Mouse (Mus musculus): ENCODE results near the gene Arhgef28.

Gene Arhgef28

DNA sequence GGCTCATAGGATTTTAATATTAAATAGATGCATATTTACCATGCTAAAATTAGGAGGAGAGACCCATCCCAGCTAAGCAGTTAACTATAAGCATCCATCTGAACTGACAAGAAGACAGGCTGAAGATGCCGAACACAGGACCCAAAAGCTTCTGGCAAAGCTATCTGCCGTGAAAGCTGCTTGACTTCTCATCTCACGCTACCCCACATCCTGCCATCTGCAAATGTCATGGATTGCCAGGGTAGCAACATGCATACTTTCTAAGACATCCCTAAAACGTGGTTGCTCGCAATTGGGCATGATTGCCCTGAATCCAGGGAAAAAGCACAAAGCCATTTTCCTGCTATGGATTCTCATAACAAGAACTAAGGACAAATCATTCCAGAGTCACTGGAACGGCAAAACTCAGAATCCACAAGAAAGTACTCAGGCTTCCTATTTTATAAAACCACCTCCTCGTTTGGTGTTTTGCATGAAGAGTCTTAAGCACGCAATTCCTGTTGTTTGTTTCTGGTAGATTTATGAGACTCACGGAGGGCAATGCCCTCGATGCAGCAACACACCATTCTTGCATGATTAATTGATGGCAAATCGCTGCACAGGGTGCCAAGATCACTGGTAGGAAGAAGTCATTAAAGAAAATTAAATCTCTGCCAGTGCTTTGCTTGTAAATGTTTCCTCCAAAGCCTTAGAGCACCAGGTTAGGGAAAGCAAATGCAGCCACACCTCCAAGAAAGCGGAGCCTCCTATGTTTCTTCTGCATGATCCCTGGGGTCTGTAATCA lies 287.9 kb downstream of the Arhgef28 start:
- DNase-seq (ENCODE audit: low spot score in 2 of 2), result no peak

GRCm38 (mm10) chr13:97911013-97911412 lies 295.2 kb downstream of the Arhgef28 start:
- DNase-seq (ENCODE audit: low spot score in 2 of 2), result no peak

- DNase-seq (ENCODE audit: low spot score in 2 of 2), result no peak
Observed at GRCm38 (mm10) chr13:97902821-97903220, 303.4 kb downstream of the Arhgef28 start.

DNA sequence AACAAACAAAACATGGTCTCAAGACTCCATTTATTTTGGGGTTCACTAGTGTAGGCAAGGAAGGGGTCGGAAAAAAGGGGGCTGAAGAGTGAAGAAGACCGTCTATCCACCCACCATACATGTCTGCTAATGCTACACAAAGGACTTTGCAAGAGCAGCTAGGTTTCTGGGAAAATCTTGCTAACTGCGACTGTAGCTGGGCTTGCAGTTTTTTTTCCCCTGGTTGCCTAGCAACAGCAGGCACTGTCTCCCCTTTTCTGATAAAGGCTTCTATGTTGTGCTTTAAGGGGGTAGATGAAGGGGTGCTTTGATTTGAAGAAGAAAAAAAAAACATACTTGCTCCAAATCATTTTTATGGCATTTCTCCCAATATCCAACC lies 305.9 kb downstream of the Arhgef28 start:
- DNase-seq (ENCODE audit: low spot score in 2 of 2), result peak in 1 of 2 experiments; percentile 30

GRCm38 (mm10) chr13:97899604-97900379 lies 306.4 kb downstream of the Arhgef28 start:
- DNase-seq (ENCODE audit: low spot score in 2 of 2), result no peak

- no peak for DNase-seq (ENCODE audit: low spot score in 2 of 2)
Observed at GRCm38 (mm10) chr13:97898590-97898989, 307.6 kb downstream of the Arhgef28 start.

GRCm38 (mm10) chr13:97893031-97893825 lies 313.0 kb downstream of the Arhgef28 start:
- no peak for DNase-seq (ENCODE audit: low spot score in 2 of 2)

GRCm38 (mm10) chr13:97892089-97892884 lies 314.0 kb downstream of the Arhgef28 start:
- DNase-seq (ENCODE audit: low spot score in 2 of 2), result no peak

DNA sequence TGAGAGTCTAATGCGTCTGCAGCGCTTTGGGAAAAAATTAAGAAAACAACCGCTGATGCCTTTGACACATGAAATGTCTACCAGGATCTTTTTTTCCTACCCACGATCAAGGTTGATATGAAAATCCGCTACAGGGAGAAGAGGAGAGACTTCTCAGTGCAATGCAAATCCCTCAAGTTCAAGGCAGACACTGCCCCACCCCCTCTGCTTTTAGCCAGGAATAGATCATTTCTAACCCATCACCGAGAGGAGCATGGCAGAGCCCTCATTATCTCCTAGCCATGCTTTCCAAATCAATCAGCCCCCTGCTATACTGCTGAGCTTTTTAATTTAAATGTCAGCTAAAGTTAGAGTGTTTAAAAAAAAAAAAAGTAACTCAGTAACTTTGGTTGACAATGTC lies 318.2 kb downstream of the Arhgef28 start:
- no peak for DNase-seq (ENCODE audit: low spot score in 2 of 2)

GRCm38 (mm10) chr13:97887558-97887957 lies 318.7 kb downstream of the Arhgef28 start:
- DNase-seq (ENCODE audit: low spot score in 2 of 2), result no peak

- DNase-seq (ENCODE audit: low spot score in 2 of 2), result no peak
Observed at GRCm38 (mm10) chr13:97883629-97884028, 322.6 kb downstream of the Arhgef28 start.

DNA sequence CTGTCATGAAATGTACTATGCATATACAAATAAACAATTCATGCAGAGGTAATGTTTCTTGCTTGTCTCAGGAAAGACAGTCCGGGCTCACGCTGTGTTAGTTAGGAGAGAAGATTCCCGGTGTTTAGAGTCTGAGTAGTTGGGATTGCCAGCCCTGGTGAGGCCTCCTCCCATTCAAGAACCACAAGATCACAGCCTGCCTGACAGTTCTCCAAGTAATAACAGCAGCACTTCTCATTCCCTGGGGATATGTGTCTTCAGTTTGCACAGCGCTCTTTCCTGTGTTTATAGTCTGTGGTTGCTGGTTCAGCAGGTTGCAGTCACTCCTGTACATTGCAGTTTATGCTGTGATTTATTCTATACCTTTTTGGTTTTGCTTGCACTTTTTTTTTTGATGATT lies 329.8 kb downstream of the Arhgef28 start:
- DNase-seq (ENCODE audit: low spot score in 2 of 2), result no peak

GRCm38 (mm10) chr13:97876031-97876430 lies 330.2 kb downstream of the Arhgef28 start:
- no peak for DNase-seq (ENCODE audit: low spot score in 2 of 2)

- DNase-seq (ENCODE audit: low spot score in 2 of 2), result no peak
Observed at GRCm38 (mm10) chr13:97869428-97869827, 336.8 kb downstream of the Arhgef28 start.

DNA sequence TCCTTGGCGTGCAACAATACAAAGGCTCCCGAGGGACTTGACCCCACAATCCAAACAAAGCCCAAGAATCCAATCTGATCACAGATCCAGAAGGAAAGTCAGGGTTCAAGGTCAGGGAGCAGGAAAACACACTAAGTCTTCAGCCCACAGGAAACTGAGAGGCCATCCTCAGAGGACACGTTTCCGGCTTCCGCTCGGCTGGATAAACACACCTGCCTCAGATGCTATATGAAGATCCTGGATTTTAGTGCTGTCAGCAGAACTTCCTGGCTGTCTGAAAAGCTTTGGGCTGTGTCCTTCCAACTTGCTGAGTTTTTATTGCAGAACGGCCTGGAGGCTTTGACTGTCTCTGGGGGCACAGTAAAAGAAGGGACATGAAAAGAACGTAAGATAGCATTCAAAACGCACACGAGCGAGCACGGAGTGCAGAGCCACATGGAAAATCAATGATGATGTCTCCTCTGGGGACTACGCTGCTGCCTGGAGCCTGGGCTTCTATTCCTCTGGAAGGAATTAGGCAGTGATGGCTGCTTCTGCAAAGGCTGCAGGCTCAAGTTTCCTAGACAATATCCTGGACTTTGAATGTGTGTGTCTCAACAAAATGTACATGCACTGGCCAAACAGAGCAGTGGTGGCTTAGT lies 338.8 kb downstream of the Arhgef28 start:
- no peak for DNase-seq (ENCODE audit: low spot score in 2 of 2)

GRCm38 (mm10) chr13:97859071-97859470 lies 347.2 kb downstream of the Arhgef28 start:
- DNase-seq (ENCODE audit: low spot score in 2 of 2), result no peak

- DNase-seq (ENCODE audit: low spot score in 2 of 2), result no peak
Observed at GRCm38 (mm10) chr13:97857860-97858259, 348.4 kb downstream of the Arhgef28 start.

DNA sequence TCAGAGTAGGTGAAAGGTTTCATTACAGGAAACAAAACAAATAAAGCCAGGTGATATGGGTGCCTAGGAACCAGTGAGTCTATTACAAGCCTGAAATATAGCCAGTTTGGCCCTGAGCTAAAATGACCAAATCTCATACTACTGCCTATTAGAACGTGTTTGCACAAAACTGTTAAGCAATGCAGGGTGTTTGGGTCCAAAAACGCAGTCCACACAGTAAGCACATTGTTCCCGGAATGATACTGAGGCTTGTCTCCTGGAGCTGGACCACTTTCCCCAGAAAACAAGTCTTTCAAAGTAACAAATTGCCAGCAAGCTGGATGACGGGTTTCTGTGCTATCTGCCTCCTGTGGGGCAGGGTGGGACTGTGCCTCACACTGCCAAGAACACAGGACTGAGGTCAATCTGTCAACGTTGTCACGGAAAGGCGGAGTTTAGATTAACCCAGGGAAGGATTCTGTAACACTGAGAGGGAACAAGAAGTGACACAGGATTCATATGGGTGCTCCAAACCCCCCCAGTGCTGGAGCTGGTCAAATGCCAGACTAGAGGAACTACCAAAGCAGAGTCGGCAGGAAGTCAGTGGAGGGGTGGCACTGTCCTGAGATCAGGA lies 352.8 kb downstream of the Arhgef28 start:
- no peak for DNase-seq (ENCODE audit: low spot score in 2 of 2)
